Mouse (Mus musculus) kidney, adult 9 months (tissue): ENCODE data around the gene Dcaf8.
"Not testable (repeated sequence)": the region's sequence is repeated elsewhere in the genome, so short reads cannot be mapped to it uniquely, and the experiment has no call there.

Experiments
- DNase-seq: peaks from one replicate; pipeline ENCODE4 v3.0.0; 2022

The Dcaf8 gene

GRCm38 (mm10) chr1:172220414-172220813 is 72.5 kb downstream of the Dcaf8 start:
- DNase-seq: peak; percentile 82

GRCm38 (mm10) chr1:172221297-172222063 is 73.6 kb downstream of the Dcaf8 start:
- DNase-seq: no peak

GRCm38 (mm10) chr1:172228209-172228608 is 80.3 kb downstream of the Dcaf8 start:
- DNase-seq: peak; percentile 33

GRCm38 (mm10) chr1:172229215-172229614 is 81.3 kb downstream of the Dcaf8 start:
- no peak for DNase-seq

- peak; percentile 48 for DNase-seq
Measured at GRCm38 (mm10) chr1:172240945-172241708, 93.2 kb downstream of the Dcaf8 start.

GRCm38 (mm10) chr1:172242401-172242800 is 94.5 kb downstream of the Dcaf8 start:
- DNase-seq: peak; percentile 76

- DNase-seq: peak; percentile 33
Measured at GRCm38 (mm10) chr1:172243547-172244205, 95.8 kb downstream of the Dcaf8 start.

- not testable (repeated sequence) for DNase-seq
Measured at GRCm38 (mm10) chr1:172244645-172245044, 96.8 kb downstream of the Dcaf8 start.
